Mouse (Mus musculus): ENCODE data around the gene Ppp6r2.

The Ppp6r2 gene

DNA sequence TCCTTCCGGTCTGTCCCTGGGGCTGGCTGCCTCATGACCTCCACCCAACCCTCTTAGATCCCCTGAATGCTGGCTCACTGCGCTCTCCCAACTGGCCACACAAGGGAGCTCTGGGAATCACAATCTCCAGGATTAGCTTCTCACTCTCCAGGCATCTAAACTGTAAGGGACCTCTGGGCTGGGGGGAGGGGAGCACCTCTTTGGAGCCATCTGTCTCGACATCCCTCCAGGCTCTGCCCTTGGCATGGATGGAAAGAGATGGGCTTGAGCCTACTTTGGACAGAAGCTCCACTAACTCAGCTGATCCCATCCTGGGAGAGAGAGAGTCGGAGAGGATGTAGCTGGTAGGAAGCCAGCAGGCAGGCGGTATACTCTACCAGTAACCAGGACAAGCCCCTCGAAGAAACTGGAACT is 29.0 kb upstream of the Ppp6r2 start:
- DNase-seq: peak; percentile 89

DNA sequence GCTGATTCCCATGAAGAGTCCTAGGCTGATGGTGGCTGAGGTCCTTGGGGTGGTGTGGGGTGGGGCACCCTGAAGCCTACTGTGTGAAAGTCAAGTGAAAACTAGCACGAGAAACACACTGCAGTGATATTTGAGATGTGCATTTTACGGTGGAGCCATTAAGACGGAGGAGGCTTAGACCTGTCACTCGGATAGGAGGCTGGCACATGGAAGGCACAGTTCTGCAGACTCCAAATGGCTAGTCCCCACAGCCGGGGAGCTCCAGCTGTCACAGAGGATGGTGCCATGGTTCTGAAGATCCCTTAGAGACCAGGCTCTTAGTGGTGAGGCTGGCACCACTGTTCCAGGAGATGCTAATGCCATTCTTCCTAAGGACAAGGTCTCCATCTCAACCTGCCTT is 28.5 kb upstream of the Ppp6r2 start:
- peak; percentile 5 for DNase-seq

DNA sequence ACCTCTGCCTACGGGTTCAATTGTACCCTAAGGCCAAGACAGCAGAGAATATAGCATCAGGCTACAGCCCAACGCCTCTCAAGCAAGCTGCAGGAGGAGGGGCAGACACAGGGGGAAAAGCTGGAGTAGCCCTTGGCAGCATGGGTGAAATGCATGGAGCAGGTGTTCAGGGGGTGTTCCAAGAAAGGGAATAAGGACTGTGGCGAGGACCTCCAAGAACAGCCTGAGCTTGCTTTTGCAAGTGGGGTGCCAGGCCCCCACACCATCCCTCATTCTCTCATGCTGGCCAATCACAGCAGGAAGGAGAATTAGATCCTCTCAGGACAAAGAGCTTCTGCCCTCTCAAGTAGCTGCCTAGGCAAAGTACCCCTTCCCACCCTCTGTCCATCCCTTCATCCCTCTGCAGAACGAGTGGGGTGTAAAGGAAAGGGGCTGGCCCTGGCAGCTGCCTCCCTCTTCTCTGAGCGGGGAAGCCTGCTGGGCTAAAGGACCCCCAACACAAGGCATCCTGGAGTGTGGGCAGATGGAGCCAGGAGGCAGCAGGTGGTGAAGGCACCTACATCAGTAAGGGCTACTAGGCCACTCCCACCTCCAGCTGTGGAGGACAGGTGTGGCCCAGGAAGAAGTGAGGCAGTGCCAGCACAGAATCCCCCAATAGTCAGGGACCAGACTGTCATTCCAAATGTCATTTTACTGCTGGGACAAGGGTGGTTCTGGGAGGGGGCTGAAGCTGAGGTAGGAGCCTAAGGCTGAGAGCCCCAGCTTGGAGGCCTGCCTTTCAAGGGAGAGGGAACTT is 27.0 kb upstream of the Ppp6r2 start:
- no peak for DNase-seq

DNA sequence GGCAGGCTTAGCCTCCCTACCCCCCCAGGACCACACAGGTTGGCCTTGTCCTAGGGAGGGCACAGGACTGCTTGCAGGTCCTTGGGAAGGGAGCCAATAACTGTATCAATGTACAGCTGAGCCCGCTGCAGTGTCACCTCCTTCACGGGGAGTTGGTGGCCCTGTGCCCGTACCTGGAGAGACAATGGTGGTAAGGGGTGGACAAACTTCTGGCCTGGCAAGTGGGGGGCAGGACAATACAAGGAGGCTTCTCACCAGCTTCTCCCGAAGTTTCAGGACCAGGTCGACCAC is 26.5 kb upstream of the Ppp6r2 start:
- DNase-seq: no peak

DNA sequence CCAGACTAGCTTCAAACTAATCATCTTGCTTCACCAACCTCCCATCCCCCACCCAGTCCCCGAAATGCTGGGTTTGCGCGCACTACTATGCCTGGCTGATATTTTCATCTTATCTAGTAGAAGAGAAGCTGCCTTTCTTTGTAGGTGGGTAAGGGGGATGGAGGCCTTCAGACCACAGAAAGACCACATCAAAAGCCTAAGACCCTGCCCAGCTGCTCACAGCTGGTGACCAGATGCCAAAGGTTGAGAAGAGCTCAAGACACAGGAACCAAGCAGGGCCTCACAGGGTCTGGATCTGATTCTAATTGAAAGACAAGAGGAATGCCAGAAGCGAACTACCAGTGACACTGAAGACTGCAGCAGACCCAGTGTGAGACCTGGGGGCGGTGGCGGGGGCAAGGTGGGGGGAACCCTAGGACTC is 16.1 kb upstream of the Ppp6r2 start:
- DNase-seq: no peak

DNA sequence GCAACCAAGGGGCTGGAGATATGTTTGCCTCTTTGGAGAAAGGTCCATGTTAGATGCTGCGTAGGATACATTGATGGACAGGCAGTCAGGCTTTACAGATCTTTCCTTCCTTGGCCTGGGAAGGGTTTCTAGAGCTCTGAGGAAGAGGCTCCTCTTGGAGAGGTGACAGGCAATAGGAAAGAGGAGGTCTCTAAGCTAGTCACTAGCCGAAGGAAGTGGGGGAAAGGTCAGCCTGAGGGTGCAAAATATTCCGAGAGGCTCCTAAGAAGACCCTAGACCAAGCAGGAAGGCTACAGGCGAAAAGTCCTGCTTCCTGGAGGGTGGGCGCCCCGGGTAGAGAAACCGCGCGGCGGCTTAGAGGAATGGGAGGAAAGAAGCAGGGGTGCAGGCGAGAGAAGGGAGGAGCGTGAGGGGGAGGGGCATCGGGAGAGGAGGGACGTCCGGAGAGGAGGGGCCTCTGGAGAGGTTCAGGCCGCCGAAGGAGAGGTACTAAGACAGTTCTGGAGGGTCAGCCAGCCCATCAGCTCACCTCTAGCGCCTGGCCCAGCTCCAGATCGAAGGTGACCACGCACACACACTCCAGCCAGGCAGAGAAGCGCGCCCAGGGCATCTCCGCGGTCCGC is 15.6 kb upstream of the Ppp6r2 start:
- DNase-seq: peak; percentile 91

DNA sequence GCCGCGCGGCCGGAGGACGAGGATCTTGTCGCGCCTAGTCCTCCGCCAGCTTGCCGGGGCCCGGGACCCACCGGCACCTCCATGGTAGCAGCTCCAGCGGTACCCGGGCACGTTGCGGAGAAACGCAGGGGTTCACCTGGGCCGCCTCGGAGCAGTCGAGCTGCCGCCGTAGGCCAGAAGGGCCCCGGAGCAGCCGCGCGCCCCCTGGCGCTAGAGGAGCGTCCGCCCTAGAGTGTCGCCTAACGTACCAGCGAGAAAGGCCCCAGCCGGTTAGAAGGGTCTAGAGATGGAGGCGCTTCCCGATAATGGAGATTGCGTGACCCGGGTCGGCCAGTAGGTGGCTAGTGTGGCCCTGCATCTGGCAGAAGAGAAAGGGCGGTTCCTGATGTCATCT is 15.0 kb upstream of the Ppp6r2 start, which contains the start of gene Dennd6b:
Dennd6b (minus strand) TSS at position 184 of the 394 bp plus-strand sequence.
- peak; percentile 98 for DNase-seq

DNA sequence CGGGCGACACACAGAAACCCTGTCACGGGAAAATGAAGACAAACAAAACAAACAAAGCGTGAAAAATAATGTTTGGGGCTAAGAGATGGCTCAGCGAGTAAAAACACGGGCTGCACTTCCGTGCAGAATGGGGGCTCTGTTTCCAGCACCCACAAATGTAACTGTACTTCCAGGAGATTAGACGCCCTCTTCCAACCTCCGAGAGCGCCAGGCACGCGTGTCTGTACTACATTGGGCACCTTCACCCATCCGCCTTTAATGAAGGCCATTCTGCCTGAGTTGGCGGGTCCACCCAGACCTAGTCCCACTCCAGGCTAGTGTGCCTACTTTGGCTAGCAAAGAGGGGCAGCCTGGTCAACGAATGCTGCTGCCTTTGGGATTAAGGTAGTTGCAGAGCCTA is 14.3 kb upstream of the Ppp6r2 start:
- DNase-seq: no peak

DNA sequence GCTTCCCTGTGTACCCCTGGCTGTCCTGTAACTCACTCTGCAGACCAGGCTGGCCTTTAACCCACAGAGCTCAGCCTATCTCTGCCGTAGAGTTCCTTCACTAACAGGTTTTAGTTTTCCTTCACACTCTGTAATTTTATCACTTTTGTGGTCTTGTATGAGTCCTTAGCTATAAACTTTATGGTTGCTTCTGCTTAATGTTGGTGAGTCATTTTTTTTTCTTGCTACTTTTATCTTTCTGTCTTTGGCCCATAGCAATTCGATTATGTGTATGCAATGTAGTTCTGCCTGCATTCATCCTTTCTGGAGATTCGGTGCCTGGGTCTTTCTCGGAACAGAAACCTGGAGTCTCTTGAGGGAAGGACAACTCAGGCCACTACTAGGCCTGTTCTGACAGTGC is 3.9 kb upstream of the Ppp6r2 start:
- DNase-seq: no peak

DNA sequence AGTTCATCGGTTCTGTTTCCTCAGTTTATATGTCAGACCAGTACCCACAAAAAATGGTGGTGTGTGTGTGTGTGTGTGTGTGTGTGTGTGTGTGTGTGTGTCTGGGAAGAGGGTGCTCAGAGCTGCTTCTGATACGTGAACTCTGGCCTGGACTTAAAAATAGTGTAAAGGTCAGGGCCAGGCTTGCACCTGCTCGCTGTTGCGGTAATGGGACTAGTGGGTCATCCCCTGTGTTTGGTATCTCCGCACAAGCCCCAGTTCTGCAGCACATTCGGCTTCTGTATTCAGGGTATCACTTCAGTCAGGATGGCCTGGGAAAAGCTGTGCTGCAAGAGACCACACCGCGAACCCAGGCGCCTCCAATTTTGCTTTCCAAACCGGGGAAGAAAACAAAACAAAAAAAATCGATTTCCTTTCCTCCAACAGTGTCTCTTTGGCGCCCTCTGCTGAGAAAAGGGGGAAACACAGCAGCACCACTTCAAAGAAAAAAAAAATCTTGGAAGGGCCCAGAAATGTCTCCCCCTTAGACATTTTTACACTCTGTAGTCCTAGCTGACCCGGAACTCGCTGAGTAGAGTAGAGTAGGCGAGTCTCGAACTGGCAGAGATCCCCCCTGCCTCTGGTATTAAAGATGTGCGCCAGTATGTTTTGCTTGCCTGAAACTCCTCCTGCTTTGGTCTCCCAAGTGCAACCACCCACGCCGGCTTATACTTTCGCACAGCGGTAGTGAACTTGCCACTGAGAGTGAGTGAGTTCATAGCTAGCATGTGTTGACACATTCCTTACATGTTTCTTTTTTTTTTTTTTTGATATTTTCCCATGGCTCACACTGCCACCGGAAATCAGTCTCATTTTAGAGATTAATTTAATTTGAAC is 1.2 kb upstream of the Ppp6r2 start:
- DNase-seq: peak; percentile 92

DNA sequence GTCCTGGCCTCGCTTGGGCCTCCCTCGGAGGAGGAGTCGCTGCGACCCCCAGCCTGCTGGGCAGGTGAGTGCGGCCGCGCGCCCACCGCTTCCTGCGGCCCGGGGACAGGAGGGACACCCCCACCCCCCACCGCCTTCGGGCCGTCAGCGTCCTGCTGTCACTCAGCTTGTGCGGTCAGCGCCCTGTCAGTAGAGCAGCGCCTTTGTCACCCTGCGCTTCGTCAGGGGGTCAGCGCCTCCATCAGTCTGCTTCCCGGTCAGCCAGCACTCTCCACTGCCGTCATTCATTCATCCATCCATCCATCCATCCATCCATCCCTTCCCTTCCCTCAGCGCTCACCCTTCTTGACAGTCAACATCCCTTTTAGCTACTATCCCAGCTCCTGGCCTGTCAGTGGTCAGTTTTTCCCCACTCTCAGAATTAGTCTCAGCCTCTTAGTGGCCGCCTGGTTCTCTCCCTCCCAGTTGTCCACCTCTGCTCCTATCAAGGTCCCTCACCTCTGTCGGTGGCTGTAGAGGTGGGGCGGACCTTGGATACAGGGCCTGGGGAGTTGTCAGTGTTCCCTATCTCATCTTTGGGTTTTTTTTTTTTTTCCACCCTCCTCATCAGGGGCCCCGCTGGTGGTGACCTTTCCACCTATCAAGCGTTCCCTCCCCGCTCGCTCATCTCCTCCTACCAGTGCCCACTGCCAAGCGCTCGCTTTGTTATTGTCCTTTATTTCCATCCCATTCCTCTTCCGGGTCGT is 536 bp downstream of the Ppp6r2 start:
- peak; percentile 48 for DNase-seq

DNA sequence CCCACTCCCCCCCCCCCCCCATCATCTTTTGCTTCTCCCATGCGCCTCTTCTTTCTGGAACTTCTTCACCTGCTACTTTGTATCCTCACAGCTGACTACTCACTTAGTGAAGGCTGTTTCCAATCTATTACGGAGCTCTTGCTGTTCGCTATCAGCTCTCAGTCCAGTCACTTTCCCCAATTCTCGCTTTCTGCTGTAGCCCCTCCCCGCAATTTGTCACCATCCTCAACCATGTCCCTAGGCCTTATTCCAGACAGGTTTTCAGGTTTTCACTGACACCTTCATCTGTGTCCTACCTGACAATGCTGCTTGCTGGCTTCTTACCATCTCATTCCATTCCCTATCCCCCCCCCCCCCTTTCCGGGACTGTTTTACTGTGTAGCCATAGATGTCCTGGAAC is 1.1 kb downstream of the Ppp6r2 start:
- DNase-seq: no peak

DNA sequence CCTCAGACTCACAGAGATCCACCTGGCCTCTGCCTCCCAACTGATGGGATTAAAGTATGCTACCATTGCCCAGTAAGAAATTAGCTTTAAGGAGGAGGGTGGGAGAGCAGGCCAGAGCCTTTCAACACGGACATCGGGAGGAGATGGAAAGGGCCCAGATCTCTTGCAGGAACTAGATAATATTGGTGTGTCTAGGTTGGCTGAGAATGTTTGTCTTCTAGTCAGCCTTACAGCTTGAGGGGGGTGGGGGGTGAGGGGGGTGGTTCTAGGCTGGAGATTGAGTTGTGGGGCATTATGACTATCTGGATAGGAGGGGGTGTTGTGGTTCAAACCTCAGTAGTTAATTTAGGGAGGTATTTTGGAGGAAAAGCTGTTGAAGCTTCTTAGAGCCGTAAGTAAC is 2.2 kb downstream of the Ppp6r2 start:
- DNase-seq: no peak

DNA sequence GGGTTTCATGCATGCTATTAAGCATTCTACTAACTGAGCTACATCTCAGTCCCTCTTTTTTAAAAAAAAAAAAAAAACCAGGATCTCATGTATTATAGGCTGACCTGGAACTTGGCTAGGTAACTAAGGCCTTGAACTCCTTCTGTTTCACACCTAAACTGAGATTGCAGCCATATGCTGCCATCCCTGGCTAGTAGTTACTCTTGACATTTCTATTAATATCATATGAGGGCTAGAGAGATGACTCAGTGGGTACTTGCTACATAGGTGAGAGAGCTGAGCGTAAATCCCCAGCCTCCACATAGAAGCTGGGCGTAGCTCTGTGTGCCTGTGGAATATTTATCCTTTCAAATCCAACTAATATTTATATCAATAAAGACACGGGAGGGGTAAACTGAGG is 3.6 kb downstream of the Ppp6r2 start:
- DNase-seq: no peak

DNA sequence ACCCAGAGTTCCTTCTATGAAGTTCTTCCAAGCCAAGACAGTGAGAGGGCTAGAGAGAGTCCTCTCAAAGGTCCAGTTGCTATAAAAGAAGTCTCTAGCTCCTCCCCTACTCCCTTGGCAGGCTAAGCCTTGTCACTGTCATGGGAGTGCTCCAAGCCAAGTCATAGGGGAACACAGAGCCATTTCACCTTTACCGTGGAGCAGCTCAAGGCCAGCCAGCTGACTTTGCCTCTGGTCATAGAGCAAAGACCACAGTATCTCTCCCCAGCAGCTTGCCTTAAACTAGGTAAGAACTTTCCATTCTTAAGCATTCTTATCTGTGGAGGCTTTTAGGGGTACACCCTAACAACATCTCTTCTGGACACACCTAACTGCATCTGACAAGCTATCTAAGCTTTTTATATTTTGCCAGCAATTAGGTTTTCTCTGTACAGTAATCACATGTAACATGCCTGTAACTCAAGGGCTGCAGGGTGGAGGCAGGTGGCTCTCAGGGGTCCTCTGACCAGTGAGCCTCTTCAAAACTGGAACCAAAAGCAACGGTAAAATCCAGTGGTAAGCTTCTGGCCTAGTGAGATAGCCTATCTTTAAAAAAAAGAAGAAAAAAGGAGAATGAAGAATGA is 4.4 kb downstream of the Ppp6r2 start:
- DNase-seq: no peak

DNA sequence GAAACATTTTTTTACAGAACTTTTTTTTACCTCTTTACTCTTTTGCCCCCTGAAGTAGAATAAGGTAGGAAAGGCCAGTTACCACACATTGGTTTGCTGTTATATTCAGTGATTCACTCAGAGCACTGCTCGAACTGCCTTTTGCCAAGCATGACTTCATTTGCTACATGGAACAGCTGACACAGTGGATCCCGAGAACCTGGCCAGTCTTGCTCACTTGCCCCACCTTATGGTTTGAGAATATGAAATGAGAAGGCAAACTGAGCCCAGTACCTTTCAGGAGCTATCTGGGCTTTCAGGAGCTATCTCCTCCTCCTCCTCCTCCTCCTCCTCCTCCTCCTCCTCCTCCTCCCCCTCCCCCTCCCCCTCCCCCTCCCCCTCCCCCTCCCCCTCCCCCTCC is 22.2 kb downstream of the Ppp6r2 start:
- peak; percentile 15 for DNase-seq

DNA sequence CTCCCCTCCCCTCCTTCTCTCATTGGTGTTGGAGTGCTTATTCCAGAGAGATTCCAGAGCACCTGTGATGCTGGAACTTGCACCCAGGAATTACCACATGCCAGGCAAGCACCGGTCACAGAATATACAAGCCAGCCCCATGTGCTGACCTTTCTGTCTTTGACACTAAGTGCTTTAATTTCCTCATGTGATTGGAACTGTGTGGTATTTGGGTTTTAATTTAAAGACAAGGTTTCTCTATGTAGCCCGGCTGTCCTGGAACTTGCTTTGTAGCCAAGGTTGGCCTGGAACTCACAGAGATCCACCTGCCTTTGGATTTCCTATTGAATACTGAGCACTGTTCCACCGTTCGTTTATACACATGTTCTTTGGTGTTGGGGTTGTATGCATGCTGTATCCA is 22.7 kb downstream of the Ppp6r2 start:
- no peak for DNase-seq

DNA sequence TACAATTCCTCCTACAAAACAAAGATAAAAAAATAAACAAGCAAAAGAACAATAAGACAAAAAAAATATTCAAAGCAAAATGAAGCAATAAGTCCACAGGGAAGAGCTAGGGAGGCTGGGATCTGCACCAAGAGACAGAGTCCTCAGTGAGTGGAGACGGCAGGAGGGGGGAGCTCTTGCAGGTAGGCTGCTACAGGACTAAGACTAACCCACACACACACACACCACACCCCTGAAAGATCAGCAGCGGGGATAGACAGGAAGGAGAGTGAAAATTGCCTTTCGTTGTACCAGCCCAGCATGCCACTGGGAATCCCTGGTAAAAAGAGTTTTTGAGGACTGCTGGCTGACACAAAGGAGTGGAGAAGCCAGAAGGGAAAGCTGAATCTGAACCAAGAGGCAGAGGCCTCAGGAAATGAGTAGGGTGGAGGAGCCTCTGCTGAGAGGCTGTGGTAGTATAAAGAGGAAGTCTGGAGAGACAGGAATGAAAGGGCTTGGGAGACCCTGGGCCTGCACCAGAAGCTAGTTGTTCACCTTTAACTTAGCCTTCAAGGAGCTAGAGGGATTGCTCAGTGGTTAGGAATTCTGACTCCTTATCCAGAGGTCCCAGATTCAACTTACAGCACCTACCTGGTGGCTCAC is 28.5 kb downstream of the Ppp6r2 start:
- DNase-seq: no peak

DNA sequence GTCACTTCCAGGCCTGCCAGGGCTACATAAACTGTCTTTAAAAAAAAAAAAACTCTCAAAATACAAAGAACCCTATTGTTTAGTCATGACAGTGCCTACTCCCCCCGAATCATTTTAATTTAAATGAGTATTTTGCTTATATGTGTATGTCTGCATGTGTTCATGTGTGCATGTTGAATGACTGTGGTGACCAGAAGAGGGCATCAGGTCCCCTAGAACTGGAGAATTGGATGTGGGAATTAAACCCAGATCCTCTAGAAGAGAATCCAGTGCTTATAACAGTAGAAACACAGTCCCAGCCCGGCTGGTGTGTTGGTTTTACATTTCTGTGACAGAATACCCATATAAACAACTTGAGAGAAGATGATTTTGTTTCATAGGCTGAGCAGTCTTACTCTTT is 29.7 kb downstream of the Ppp6r2 start:
- DNase-seq: peak; percentile 20

DNA sequence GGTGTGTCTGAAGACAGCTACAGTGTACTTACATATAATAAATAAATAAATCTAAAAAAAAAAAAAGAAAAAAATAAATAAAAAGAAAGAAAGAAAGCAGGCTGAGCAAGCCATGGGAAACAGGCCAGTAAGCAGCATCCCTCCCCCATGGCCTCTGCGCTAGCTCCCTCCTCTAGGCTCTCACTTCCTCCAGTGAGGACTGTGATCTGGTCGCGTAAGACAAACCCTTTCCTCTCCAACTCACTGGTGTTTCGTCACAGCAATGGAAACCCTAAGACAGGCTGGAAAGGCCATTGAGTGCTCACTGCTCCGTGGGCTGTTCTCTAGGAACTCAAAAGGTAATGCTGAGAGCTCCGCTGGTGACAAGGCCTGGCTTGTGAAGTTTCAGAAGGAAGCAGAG is 37.7 kb downstream of the Ppp6r2 start:
- no peak for DNase-seq

DNA sequence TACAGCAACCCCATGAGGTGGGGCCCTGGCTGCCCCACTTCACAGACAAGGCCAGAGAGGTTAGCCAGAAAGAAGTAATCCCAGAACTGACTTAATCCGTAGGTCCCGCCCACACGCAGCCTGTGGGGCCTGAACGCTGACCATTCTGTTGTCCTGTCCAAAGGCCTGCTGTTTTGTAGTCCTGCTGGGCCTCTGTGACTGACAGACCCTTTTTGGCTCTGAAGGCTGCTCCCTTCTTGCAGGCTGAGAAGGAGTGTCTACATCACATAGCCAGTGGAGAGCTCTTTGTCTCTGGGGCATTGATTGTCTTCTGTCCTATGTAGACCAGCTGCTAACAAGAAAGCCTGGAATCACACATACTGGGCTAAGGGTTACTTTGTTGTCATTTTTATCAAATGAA is 44.0 kb downstream of the Ppp6r2 start:
- peak; percentile 18 for DNase-seq

DNA sequence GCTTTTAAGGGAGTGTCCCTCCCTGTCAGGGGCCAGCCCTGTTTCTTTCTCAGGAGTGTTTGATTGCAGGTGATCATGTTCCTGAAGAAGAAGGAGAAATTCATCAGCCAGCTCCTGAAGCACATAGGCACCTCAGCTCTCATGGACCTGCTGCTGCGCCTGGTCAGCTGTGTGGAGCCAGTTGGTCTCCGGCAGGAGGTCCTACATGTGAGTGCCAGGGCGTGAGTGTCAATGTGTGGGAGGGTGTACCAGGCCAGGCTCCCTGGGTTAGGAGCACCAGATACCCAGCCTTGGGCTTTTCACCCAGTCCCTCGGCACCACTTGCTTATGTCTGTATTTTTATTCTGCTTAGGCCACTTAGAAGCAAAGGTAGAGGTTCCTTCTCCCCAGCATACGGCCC is 47.6 kb downstream of the Ppp6r2 start:
- no peak for DNase-seq
